Mouse (Mus musculus) E14TG2a.4 (cell line): Measurements from ENCODE around the gene Ppie.
"Not testable (repeated sequence)": the region's sequence is repeated elsewhere in the genome, so short reads cannot be mapped to it uniquely, and the experiment has no call there.

Experiments
- CTCF ChIP-seq: conservative IDR thresholded peaks from 2 replicates; pipeline ENCODE4 v1.5.1; 2014; ENCODE audit warnings: low read length
- NANOG ChIP-seq: IDR thresholded peaks from 2 replicates; pipeline ENCODE4 v1.6.1; 2014; ENCODE audit warnings: borderline replicate concordance, low read length, mixed read lengths
- POU5F1 ChIP-seq: IDR thresholded peaks from 2 replicates; pipeline ENCODE4 v1.6.1; 2014; ENCODE audit warnings: low read length, borderline replicate concordance

- not testable (repeated sequence) for TF ChIP-seq CTCF, POU5F1, NANOG
Observed at GRCm38 (mm10) chr4:123111275-123111983, 28.3 kb downstream of the Ppie start.
